20 mouse cellular contexts compared by ENCODE assay signal in the genomic region with DNA sequence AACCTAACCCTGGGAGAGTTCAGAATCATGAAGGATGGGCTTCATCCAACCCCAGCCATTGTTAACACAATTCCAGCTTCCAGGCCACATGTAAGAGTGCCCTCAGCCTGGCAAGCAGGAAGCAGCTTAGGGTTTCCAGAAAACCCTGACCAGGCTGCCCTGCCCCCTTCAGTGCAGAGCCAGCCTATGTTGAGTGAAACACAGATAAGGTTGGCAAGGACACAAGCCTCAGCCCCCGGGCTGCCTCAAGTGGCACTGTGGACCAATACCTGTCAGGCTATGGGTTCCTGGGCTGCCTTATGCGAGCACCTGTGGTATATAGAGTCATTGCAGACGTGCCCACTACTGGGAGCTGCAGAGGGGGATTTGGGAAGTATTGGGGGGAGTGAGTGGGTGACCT. TPM values are rescaled to one million over a fixed set of nuclear protein-coding genes. Genes with fewer than 3 reads are reported as not detected.
DNase-seq lines count a peak whose midpoint lies in the region; ATAC-seq lines count a peak whose summit lies in the region.
"Had no signal": no experiment of that assay in that cellular context is flagged by ENCODE, and none has a peak within 500 bp of the region (broad histone marks: within the 10 kb centered on the region; RNA-seq: fewer than 3 reads in every experiment).

No protein-coding gene starts in this region.

- H3K27me3 ChIP-seq in heart, embryonic 11.5 days (ENCODE audit: control insufficient read depth, insufficient read depth, low read length): no peaks in the 10 kb centered on the region
- H3K27me3 ChIP-seq: hindbrain, embryonic 12.5 days; liver, embryonic 15.5 days had no signal

- no peaks in the 10 kb centered on the region for H3K36me3 ChIP-seq in heart, embryonic 11.5 days (ENCODE audit: control insufficient read depth, insufficient read depth, low read length)
- H3K36me3 ChIP-seq: hindbrain, embryonic 12.5 days; liver, embryonic 15.5 days; midbrain, embryonic 10.5 days had no signal

- ATAC-seq in heart, embryonic 11.5 days (replicated peaks; ENCODE audit: insufficient number of reproducible peaks, low FRiP score, low TSS enrichment): no peak
- ATAC-seq: inflammation-experienced regulatory T-cells, adult 6 months had no signal

- H3K4me3 ChIP-seq in heart, embryonic 11.5 days (ENCODE audit: low read depth, low read length): no peak overlapping the region
- H3K4me3 ChIP-seq: heart, adult 2 months; hindbrain, embryonic 12.5 days; liver, embryonic 15.5 days; midbrain, embryonic 10.5 days had no signal

- no peak overlapping the region for H3K27ac ChIP-seq in heart, embryonic 11.5 days (ENCODE audit: low read depth, low read length)
- H3K27ac ChIP-seq: heart, adult 2 months; hindbrain, embryonic 12.5 days; liver, embryonic 15.5 days; midbrain, embryonic 10.5 days had no signal

- no peak overlapping the region for H3K9ac ChIP-seq in heart, embryonic 11.5 days (ENCODE audit: low read depth, low read length)
- H3K9ac ChIP-seq: hindbrain, embryonic 12.5 days; liver, embryonic 15.5 days had no signal

- DNase-seq in heart, adult 8-10 months (ENCODE audit: low spot score): peak; percentile 3
- peak; percentile 29 for DNase-seq in ovary, postnatal 36 days (ENCODE audit: low spot score)
- no peak for DNase-seq in ovary, postnatal 14 days (ENCODE audit: low spot score)
- peak; percentile 39 for DNase-seq in lung, postnatal 36 days
- no peak for DNase-seq in thymus, postnatal 0 days (ENCODE audit: low spot score)
- no peak for DNase-seq in cerebellum, adult 9-10 months
- DNase-seq: cerebellum, adult 18-20 months; gastrocnemius, postnatal 10 days; kidney, adult 2 months; kidney, postnatal 10 days; thymus, postnatal 4 days had no signal

- no peak overlapping the region for H3K4me2 ChIP-seq in heart, embryonic 11.5 days
- H3K4me2 ChIP-seq: hindbrain, embryonic 12.5 days; liver, embryonic 15.5 days had no signal

- no peaks in the 10 kb centered on the region for H3K9me3 ChIP-seq in heart, embryonic 11.5 days (replicated peaks; ENCODE audit: control insufficient read depth, low read length)
- H3K9me3 ChIP-seq: hindbrain, embryonic 12.5 days; liver, embryonic 15.5 days; midbrain, embryonic 10.5 days had no signal

- H3K4me1 ChIP-seq in heart, embryonic 11.5 days (ENCODE audit: control insufficient read depth, insufficient read depth, low read length): peaks cover 26% of the 10 kb centered on the region
- H3K4me1 ChIP-seq: hindbrain, embryonic 12.5 days; midbrain, embryonic 10.5 days had no signal

- 45% methylated on average over 3 of the region's 3 CpGs for WGBS in heart, embryonic 11.5 days (ENCODE audit: insufficient replicate concordance)

RNA-seq across cellular contexts. Expression of gene Muc6, which starts 6.4 kb away (rescaled TPM):
- not detected for total RNA-seq in heart, adult 8-10 months (2022)
- polyA plus RNA-seq in heart, embryonic 11.5 days (2014; fragmentation: Nextera tagmentation; extraction: Ambion mirVana): 0.11 and 0.18 TPM in 2 replicates
- polyA plus RNA-seq in thymus, postnatal 0 days (2015; fragmentation: Nextera tagmentation; extraction: Ambion mirVana): 0.09 and 0.13 TPM in 2 replicates
- total RNA-seq: gastrocnemius, postnatal 10 days; heart, adult 2 months; layer of hippocampus, adult 18-20 months; layer of hippocampus, postnatal 25 days; left cerebral cortex, postnatal 10 days had no signal
- polyA plus RNA-seq: heart, adult 2 months had no signal

RNA-seq across cellular contexts. Expression of gene Muc2, which starts 28.7 kb away (rescaled TPM):
- not detected for total RNA-seq in heart, adult 8-10 months (2022)
- 0.93 and 1.1 TPM in 2 replicates for polyA plus RNA-seq in heart, embryonic 11.5 days (2014; fragmentation: Nextera tagmentation; extraction: Ambion mirVana)
- polyA plus RNA-seq in thymus, postnatal 0 days (2015; fragmentation: Nextera tagmentation; extraction: Ambion mirVana): 0.17 and 0.27 TPM in 2 replicates
- total RNA-seq: heart, adult 2 months; layer of hippocampus, adult 18-20 months had no signal
- polyA plus RNA-seq: inflammation-experienced regulatory T-cells, adult 6 months had no signal

Comparison
In these comparisons a context has a peak if more than half of its experiments do, and no peak if none do; other contexts are left out.
1. DNase-seq: peak in heart, adult 8-10 months (single experiment), ovary, postnatal 36 days (single experiment) and lung, postnatal 36 days (single experiment); none in ovary, postnatal 14 days (single experiment), thymus, postnatal 0 days (single experiment) and cerebellum, adult 9-10 months (single experiment).